Mouse (Mus musculus) thymus, postnatal 36 days (tissue): Measurements from ENCODE around the gene Gm5134.
"Not testable (repeated sequence)": the region's sequence is repeated elsewhere in the genome, so short reads cannot be mapped to it uniquely, and the experiment has no call there.

ENCODE experiments used
- DNase-seq, 2 experiments: peaks; one replicate each; pipeline ENCODE4 v3.0.0; 2022; ENCODE audit warnings: mixed read lengths in 2 of 2

Gene Gm5134

GRCm38 (mm10) chr10:75940520-75940919 lies 13.8 kb upstream of the Gm5134 start, which contains the start of gene Gm867:
Gm867 (minus strand) TSS chr10:75940672.
- no peak for DNase-seq

DNA sequence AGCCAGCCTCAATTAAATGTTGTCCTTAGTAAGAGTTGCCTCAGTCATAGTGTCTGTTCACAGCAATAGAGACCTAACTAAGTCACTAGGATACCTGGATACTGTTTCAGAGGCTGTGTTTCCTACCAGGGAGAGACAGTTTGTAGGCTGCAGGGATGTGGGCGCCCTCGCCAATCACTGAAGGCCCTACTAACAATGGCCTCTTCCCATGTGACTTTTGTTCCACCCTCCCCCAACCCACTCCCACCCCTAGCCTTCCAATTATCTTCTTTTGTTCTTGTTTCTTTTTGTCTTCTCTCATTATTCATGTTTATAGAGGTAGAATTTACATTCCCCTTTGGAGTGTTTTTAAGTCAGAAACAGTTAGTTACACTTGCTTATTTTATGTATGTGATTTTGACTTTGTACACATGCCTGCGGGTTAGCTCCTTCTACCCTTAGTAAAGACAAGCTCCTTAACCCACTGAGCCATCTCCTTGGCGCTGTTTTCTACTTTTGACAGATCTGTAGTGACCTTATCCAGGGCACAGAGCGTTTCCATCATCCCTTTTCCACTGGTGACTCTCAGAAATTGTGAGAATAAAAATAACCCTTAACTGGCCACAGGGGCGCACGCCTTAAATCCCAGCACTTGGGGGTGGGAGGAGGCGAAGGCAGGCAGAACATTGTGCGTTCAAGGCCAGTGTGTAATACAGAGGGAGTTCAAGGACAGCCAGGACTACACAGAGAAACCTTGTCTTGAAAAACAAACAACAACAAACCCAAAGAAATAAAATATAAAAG lies 13.1 kb upstream of the Gm5134 start:
- no peak for DNase-seq

GRCm38 (mm10) chr10:75942736-75943477 lies 11.4 kb upstream of the Gm5134 start, which contains the start of gene Vpreb3:
Vpreb3 (plus strand) TSS chr10:75943057.
- DNase-seq = no peak

DNA sequence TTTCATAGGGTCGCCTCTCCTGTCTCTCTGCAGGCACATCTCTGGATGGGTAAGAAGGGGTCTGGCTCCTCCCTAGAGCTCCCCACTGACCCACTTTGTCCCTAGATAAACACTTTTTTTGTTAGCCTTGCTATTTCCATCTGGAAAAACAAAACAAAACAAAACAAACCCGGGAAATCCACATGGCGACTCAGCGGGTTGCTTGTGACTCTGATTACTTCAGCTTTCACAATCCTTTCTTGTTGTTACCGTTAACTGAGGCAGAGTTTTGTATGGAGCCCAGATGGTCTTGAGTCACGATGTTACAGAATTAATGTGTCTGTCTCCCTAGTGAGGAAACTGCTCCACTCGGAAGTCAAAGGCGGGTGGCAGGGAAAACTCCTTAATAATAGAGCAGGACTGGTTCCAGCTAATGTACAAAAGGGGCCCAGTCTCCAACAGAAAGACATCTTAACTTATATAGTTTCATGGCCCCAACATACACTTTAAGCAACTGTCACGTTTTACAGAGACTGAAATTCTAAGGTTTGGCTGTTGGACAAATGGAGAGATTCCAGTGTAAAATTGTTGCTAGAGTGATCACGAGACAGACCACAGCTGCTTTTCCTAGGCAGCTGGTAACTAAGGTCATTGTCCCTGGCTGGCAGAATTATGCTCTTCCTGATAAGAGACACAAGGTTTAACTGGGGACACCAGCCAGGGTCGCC lies 10.1 kb upstream of the Gm5134 start:
- no peak for DNase-seq

- no peak for DNase-seq
Measured at GRCm38 (mm10) chr10:75945213-75945612, 9.1 kb upstream of the Gm5134 start.

GRCm38 (mm10) chr10:75945896-75946295 lies 8.4 kb upstream of the Gm5134 start:
- DNase-seq = no peak

DNA sequence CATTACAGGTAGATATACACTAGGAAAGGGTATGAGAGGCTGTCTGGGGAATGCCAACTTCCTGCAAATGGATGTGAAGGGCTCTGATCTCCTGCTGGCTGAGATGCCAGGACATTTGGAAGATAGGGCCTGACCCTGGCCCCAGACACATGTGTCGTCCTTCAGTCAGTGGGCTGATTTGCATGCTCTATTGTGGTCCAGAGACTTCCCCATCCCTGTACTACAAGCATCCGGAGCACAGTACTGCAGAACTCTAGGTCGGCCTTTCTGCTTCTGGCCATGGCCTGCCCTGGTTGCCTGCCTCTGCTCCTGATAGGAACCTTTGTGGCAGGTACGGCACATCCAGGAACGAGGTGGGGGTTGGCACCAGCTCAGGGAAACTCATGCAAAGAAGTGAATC lies 6.2 kb upstream of the Gm5134 start:
- DNase-seq = no peak

- no peak for DNase-seq
Measured at GRCm38 (mm10) chr10:75949053-75950045, 5.0 kb upstream of the Gm5134 start.

- peak; percentile 32 to 50 for DNase-seq
Measured at GRCm38 (mm10) chr10:75950791-75951210, 3.5 kb upstream of the Gm5134 start.

- peak in 1 of 2 experiments; percentile 33 for DNase-seq
Measured at GRCm38 (mm10) chr10:75951424-75952050, 2.8 kb upstream of the Gm5134 start.

DNA sequence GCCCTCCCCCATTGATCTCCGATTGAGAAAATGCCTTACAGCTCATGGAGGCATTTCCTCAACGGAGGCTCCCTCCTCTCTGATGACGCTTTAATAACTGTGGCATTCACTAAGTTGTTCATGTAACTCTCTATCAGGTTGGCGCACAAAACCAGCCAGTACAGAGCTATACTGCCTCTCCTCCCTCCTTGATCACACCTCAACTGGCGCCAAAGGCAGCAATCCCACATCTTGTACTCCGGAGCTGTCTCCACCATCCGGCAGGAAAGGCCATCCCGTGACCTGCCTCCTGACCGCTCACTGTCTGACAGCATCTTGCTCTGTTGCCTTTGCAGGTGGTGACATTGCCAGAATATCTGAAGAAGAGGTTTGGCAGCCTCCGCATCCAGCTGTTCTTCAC lies 19.5 kb downstream of the Gm5134 start:
- DNase-seq = no peak

DNA sequence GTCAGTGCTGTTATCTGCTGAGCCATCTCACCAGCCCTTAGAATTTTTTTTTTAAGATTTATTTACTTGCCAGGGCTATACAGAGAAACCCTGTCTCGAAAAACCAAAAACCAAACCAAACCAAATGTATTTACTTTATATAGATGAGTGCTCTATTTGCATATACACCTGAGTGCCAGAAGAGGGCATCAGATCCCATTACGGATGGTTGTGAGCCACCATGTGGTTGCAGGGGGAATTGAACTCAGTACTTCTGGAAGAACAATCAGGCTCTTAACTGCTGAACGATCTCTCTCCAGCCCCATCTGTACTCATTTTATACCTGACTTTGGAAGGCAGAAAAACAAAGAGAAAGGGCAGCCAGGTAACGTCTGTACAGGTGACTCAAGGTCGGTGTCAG lies 20.9 kb downstream of the Gm5134 start:
- DNase-seq = peak; percentile 13 to 21

DNA sequence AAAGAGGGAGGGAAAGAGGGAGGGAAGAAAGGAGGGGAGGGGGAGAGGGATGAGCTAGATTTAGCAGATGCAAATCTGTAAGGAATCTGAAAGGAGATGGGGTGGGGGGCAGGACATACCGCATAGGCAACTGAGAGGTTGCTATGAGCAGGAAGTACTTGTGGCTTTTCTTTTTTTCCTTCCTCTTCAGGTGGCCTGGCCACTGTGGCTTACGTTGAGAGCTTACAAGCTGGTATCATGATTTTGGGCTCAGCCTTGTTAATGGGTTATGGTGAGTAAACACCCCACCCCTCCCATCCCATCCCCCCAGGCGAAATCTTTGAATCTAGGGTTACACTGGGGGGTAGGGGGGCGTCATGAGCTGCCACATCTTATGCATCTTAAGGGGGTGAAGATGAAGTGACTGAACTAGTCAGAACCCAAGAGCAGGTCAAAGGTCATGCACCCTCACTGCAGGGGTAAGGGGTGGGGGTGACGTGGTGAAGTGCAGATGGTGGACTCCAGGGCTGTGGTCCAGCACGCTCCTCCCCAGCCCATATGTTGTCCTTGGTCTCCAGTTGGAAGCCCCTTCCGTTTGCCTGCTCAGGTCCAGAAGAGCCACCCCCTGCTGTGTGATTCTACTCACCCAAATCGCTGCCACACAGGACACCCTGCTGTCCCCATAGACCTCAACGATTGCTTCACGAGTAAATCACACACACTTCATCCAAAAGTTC lies 24.0 kb downstream of the Gm5134 start:
- DNase-seq = no peak

DNA sequence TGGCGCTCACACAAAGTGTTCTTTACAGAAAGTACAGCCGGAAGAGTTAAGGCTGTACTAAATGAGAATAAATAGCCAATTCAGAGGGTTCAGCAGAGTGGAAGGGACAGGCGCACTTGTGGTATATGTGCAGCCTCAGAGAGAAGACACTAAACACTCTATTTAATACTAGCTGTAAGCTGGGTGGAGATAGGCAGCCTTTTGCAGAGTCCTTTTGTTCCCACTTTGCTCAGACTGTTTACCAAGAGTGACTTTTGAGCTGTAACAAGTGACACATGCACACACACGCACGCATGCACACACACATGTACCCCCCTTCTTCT lies 24.5 kb downstream of the Gm5134 start:
- DNase-seq = no peak

DNA sequence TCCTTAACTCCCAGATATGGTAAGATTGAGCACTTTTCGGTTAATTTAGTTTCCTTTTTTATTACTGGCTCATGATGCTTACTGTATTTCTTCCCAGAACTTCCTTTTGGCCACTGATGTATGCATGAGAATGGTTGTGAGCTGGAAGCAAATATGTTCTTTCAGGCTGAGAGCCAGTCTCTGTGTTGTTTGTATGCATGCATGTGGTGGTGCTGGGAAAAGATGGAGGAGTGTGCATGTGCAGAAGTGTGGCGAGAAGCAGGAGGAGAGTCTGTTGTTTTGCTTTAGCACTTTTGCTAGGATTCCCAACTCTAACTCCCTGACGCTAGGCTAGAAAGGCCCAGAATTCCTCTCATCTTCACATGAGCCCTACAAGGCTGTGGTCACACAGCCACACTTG lies 25.1 kb downstream of the Gm5134 start:
- DNase-seq = no peak

- DNase-seq = no peak
Measured at GRCm38 (mm10) chr10:75990430-75991042, 36.2 kb downstream of the Gm5134 start.

DNA sequence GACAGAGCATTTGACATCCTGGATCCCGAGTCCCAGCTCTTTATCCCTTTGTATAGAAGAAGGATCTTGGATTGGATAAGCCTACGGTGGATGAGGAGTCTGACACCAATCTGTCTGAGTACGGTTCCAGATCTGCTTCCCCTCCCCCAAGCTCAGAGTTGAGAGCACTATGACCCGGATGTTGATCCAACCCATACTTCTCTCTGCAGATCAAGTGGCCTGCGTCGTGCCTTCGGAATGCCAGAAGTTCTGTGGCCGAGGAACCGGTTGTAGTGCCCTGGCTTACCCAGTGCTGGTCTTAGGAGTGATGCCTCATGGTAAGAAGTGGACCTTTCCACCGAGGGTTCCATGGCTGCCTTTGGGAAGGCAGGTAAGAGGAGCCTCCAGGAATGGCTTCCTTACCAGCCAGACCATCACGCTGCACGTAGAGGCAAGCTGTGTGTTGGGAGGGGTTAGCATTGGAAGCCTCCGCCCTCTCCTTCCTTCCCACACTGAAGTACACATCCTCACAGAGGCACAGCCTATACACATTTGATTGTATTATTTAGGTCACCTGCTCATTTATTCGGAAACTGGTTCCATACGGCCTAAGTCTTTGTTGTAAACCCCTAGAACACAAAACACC lies 39.4 kb downstream of the Gm5134 start:
- no peak for DNase-seq

- DNase-seq = not testable (repeated sequence)
Measured at GRCm38 (mm10) chr10:75994531-75995210, 40.4 kb downstream of the Gm5134 start.

DNA sequence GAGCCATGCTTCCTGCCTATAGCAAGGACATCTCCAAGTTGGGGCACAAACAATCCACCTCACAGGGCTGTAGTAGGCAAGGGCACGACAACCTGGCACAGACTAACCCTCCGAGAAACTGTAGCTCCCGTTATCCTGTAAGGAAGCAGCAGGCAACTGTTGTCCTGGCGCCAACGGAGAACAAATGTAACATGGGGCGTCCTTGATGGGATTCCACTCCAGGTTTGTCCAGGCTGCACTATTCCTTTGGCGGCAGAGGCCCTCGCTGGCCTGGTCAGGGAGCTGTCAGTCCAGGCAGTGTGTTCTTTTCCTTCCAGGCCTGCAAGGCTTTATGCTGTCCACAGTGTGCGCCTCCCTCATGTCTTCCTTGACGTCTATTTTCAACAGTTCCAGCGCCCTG lies 41.1 kb downstream of the Gm5134 start:
- no peak for DNase-seq

GRCm38 (mm10) chr10:75996315-75996714 lies 42.0 kb downstream of the Gm5134 start:
- no peak for DNase-seq
